Mouse (Mus musculus) stomach, embryonic 16.5 days (tissue): Measurements from ENCODE around the gene Abcg1. TPM values are rescaled to one million over a fixed set of nuclear protein-coding genes. Genes with fewer than 3 reads are reported as not detected.

ENCODE experiments used
- ATAC-seq: fragments of 200-750 bp; cut with Nextera tagmentation; 2 replicates; pipeline ENCODE4 v1.8.0; 2017; ENCODE audit warnings: moderate number of reproducible peaks, moderate TSS enrichment; ENCODE audit not compliant: insufficient read depth, low FRiP score
- H3K27ac ChIP-seq: fragments of 300-500 bp; sonication (generic); 2 replicates; pipeline ENCODE4 v1.5.1; 2014; ENCODE audit warnings: low read length
- H3K27me3 ChIP-seq: fragments of 300-500 bp; sonication (generic); 2 replicates; pipeline ENCODE4 v1.6.1; 2014; ENCODE audit warnings: low read length, control low read depth, mixed read lengths; ENCODE audit not compliant: control insufficient read depth, insufficient read depth
- H3K36me3 ChIP-seq: fragments of 300-500 bp; sonication (generic); 2 replicates; pipeline ENCODE4 v1.6.1; 2014; ENCODE audit warnings: low read length; ENCODE audit not compliant: control insufficient read depth, insufficient read depth
- H3K4me1 ChIP-seq: fragments of 300-500 bp; sonication (generic); 2 replicates; pipeline ENCODE4 v1.6.1; 2014; ENCODE audit warnings: low read length, control low read depth, mixed read lengths; ENCODE audit not compliant: control insufficient read depth, insufficient read depth
- H3K4me2 ChIP-seq: fragments of 300-500 bp; sonication (generic); 2 replicates; pipeline ENCODE4 v1.6.1; 2014; ENCODE audit warnings: low read depth, low read length, mixed read lengths
- H3K4me3 ChIP-seq: fragments of 300-500 bp; sonication (generic); replicated peaks from 2 replicates; pipeline ENCODE4 v1.5.1; 2014; ENCODE audit warnings: mild to moderate bottlenecking, low read length
- H3K9ac ChIP-seq: fragments of 300-500 bp; sonication (generic); 2 replicates; pipeline ENCODE4 v1.6.1; 2014; ENCODE audit warnings: low read length
- H3K9me3 ChIP-seq: fragments of 300-500 bp; sonication (generic); replicated peaks from 2 replicates; pipeline ENCODE4 v1.6.1; 2016; ENCODE audit warnings: low read length, control low read depth; ENCODE audit not compliant: control insufficient read depth
- WGBS: fragments of 180-500 bp; shearing (Covaris S2); extraction: QIAGEN DNeasy Blood & Tissue Kit; methylation state at CpG from one replicate; pipeline ENCODE4 v1.1.7; 2014; 5-methylcytosine and 5-hydroxymethylcytosine counted together
- polyA plus RNA-seq: library from polyadenylated mRNA; unstranded; fragments of >200 nt; fragmentation: Nextera tagmentation; extraction: Ambion mirVana; gene quantifications from 2 replicates; pipeline ENCODE4 v1.2.1, GENCODE M21; 2015

Gene Abcg1
- polyA plus RNA-seq, 1 experiment from 2014 or later: 11.3 TPM

DNA sequence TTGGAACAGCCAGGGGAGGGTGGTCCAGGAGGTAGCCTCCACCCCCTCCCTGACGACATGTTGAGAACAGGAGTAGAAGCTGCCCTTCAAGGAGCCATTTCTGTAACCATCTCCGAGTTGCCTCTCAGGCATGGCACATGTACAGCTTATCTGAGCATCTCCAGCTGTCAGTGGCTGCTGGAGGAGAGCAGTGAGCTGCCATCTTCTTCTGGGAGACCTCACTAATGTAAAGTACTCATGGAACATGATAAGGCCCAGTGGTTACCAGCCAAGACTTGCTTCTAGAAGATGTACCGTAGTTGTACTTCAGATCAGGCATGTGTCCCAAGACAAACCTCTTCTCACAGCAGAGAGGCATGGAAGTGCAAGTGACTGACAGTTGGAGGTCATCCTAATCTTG is 28.0 kb downstream of the Abcg1 start:
- peaks cover 21% of the 10 kb centered on the region for H3K4me1 ChIP-seq
- 74% methylated on average over 3 of the region's 3 CpGs for WGBS
- no peak overlapping the region for H3K27ac ChIP-seq
- H3K9ac ChIP-seq: no peak overlapping the region
- no peaks in the 10 kb centered on the region for H3K36me3 ChIP-seq
- H3K4me2 ChIP-seq: no peak overlapping the region
- no peaks in the 10 kb centered on the region for H3K9me3 ChIP-seq
- ATAC-seq: no peak
- H3K4me3 ChIP-seq: no peak overlapping the region
- no peaks in the 10 kb centered on the region for H3K27me3 ChIP-seq

- H3K27me3 ChIP-seq: no peaks in the 10 kb centered on the region
- no peak overlapping the region for H3K9ac ChIP-seq
- 91% methylated on average over 7 of the region's 7 CpGs for WGBS
- no peak overlapping the region for H3K27ac ChIP-seq
- H3K36me3 ChIP-seq: no peaks in the 10 kb centered on the region
- H3K4me2 ChIP-seq: no peak overlapping the region
- ATAC-seq: no peak
- H3K4me1 ChIP-seq: peaks cover 21% of the 10 kb centered on the region
- H3K4me3 ChIP-seq: no peak overlapping the region
- H3K9me3 ChIP-seq: no peaks in the 10 kb centered on the region
Measured at GRCm38 (mm10) chr17:31086196-31086595, 28.7 kb downstream of the Abcg1 start.

- Histone ChIP-seq H3K27ac (no peak overlapping the region), H3K9me3 (no peaks in the 10 kb centered on the region), H3K27me3 (no peaks in the 10 kb centered on the region), H3K36me3 (no peaks in the 10 kb centered on the region), H3K9ac (no peak overlapping the region), H3K4me3 (no peak overlapping the region), H3K4me1 (peaks cover 21% of the 10 kb centered on the region), H3K4me2 (no peak overlapping the region)
- 45% methylated on average over 5 of the region's 5 CpGs for WGBS
- ATAC-seq: no peak
Measured at GRCm38 (mm10) chr17:31088711-31089110, 31.2 kb downstream of the Abcg1 start.

DNA sequence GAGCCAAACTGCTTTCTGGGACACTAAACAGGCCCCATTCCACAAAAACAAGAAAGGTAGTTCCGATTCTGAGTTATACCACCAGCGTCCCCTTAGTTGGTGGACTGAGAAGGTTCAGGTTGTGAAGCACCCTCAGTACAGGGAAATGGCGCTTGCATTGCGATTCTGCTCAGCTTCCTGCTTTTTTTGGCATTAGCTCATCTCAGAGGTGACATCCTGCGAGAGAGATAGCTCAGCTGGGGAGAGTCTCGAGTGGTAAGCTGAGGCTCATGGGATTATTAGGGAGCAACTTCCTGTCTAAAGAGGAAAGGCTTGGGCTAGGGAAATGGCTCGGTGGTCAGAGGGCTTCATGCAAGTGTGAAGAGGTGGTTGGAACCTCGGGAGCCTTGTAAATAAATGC is 32.4 kb downstream of the Abcg1 start:
- Histone ChIP-seq H3K4me3 (no peak overlapping the region), H3K36me3 (no peaks in the 10 kb centered on the region), H3K4me2 (no peak overlapping the region), H3K9ac (no peak overlapping the region), H3K9me3 (no peaks in the 10 kb centered on the region), H3K27ac (no peak overlapping the region), H3K27me3 (no peaks in the 10 kb centered on the region), H3K4me1 (peaks cover 21% of the 10 kb centered on the region)
- 55% methylated on average over 8 of the region's 8 CpGs for WGBS
- ATAC-seq: no peak

DNA sequence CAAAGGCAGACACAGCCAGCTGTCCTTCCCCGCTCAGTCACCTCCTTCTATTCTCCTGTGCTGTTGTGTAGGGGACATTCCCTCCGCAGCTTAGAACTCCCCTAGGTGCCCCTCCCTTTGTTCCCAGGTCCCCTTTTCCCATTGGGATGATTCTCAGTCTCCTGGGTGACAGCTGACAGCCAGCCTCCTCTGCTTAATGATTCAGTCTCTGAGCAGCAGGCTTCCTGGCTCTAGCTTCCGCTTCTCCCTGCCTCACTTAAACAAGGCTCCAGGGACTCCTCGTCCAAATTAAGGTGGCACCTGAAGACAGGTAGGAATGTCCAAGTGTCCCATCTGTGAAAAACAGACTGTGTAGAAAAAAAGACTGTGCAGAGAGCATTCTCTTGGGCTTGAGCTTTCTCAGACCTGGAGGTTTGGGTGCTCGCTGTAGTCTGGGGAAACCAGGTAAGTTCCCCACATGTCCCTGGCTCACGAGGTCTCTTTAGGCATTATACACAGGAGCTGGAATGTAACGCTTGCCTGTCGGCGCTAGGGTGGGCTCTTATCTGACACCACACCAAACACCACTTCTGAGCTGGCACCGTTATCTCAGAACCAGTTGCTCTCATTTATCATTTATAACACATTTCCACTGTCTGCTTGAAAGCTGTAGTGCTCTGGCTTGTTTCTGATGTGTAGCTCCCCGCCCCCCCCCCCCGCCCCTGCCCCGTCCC is 33.7 kb downstream of the Abcg1 start:
- no peaks in the 10 kb centered on the region for H3K27me3 ChIP-seq
- no peak overlapping the region for H3K9ac ChIP-seq
- no peak overlapping the region for H3K4me3 ChIP-seq
- ATAC-seq: no peak
- H3K27ac ChIP-seq: no peak overlapping the region
- no peaks in the 10 kb centered on the region for H3K9me3 ChIP-seq
- 31% methylated on average over 13 of the region's 13 CpGs for WGBS
- no peak overlapping the region for H3K4me2 ChIP-seq
- peaks cover 21% of the 10 kb centered on the region for H3K4me1 ChIP-seq
- no peaks in the 10 kb centered on the region for H3K36me3 ChIP-seq

DNA sequence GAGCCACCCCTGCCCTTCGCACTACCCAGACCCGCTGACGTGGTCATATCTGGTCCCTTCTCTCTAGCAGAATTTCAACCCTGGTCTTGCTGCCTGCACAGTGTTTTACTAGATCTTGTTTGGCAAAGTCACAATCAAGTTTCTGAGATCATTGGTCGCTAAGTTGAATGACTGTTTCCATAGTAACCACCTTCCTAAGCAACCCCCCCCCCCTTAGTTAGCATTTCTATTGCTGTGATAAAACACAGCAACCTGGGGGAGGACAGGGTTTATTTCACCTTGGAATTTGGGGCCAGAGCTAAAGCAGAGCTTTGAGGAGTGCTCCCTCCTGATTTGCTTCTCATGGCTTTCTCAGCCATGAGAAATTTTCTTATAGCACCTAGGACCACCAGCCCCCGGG is 37.3 kb downstream of the Abcg1 start:
- Histone ChIP-seq H3K4me3 (no peak overlapping the region), H3K4me2 (no peak overlapping the region), H3K4me1 (peaks cover 2% of the 10 kb centered on the region; the same call in 1 of the 2 replicates), H3K27ac (no peak overlapping the region), H3K36me3 (no peaks in the 10 kb centered on the region), H3K9ac (no peak overlapping the region), H3K27me3 (no peaks in the 10 kb centered on the region), H3K9me3 (no peaks in the 10 kb centered on the region)
- 57% methylated on average over 5 of the region's 5 CpGs for WGBS
- no peak for ATAC-seq

DNA sequence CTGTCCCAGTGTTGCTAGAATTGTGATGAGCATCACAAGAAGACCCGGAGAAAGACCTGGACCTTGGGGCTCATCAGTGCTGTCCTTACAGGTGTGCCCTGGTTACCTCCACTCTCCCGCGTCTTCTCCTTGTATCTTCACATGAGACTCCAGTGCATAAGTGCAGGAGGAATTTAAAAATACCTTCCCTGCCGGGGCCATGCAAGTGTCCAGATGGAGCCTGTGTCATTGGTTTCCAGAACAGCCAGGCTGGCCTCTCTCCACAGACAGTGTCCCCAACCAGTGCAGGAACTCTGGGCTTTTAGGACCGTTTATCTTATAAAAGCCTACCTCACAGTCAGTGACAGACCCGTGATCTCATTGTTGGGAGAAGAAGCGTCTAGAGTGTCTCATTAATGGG is 38.1 kb downstream of the Abcg1 start:
- Histone ChIP-seq H3K27ac (no peak overlapping the region), H3K9ac (no peak overlapping the region), H3K4me3 (no peak overlapping the region), H3K36me3 (no peaks in the 10 kb centered on the region), H3K9me3 (no peaks in the 10 kb centered on the region), H3K4me2 (no peak overlapping the region), H3K4me1 (no peaks in the 10 kb centered on the region), H3K27me3 (no peaks in the 10 kb centered on the region)
- 80% methylated on average over 7 of the region's 7 CpGs for WGBS
- ATAC-seq: no peak

DNA sequence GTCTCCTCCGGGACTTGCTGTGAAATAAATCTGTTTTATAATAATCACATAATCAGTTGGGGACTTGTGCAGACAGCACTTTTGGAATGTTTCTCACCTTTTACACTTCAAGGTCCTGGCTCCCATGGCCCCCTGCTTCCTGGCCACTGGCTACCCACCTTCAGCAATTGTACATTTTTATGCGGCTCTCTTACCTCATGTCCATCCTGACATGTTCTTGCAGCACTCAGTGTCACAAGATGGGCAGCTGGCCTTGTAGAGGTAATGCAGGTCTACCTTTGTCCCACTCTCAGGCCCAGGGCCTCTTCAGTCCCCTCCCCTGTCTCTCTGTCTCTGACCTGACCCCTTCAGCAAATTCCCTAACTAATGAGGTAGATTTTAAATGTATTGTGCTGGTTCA is 39.4 kb downstream of the Abcg1 start:
- Histone ChIP-seq H3K4me2 (no peak overlapping the region), H3K9me3 (no peaks in the 10 kb centered on the region), H3K36me3 (no peaks in the 10 kb centered on the region), H3K4me3 (no peak overlapping the region), H3K4me1 (no peaks in the 10 kb centered on the region), H3K27me3 (no peaks in the 10 kb centered on the region), H3K9ac (no peak overlapping the region), H3K27ac (peak overlapping the region; percentile 29; the same call in 1 of the 2 replicates)
- 95% methylated on average over 2 of the region's 2 CpGs for WGBS
- no peak for ATAC-seq

DNA sequence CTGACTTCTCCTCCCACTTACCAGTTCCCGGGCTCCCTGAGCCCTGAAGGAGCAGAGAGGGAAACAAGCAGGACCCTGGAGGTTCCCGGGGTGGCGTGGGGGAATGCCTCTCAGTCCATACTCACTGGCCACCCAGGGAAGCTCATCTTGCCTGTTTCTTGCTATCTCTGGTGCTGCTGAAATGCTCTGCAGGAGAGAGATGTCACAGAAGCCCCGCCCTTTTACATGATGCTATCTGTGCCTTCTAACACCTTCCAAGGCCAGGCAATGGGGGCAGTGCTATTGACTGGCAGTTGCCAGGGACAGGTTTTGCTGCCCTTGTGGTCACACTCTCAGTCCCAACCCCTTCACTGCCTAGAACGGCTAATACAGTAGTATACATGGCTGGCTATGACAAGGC is 41.3 kb downstream of the Abcg1 start:
- WGBS: 66% methylated on average over 5 of the region's 5 CpGs
- Histone ChIP-seq H3K4me3 (no peak overlapping the region), H3K9ac (no peak overlapping the region), H3K27me3 (no peaks in the 10 kb centered on the region), H3K27ac (no peak overlapping the region), H3K4me2 (no peak overlapping the region), H3K9me3 (no peaks in the 10 kb centered on the region), H3K4me1 (no peaks in the 10 kb centered on the region), H3K36me3 (no peaks in the 10 kb centered on the region)
- no peak for ATAC-seq
